20 mouse cellular contexts compared by ENCODE assay signal in genomic region chr12:51850339-51850738, GRCm38 (mm10). TPM values are rescaled to one million over a fixed set of nuclear protein-coding genes. Genes with fewer than 3 reads are reported as not detected.
DNase-seq lines count a peak whose midpoint lies in the region; ATAC-seq and TF ChIP-seq lines count a peak whose summit lies in the region.
"Had no signal": no experiment of that assay in that cellular context is flagged by ENCODE, and none has a peak within 500 bp of the region (broad histone marks: within the 10 kb centered on the region; RNA-seq: fewer than 3 reads in every experiment).

No protein-coding gene starts in this region.

- H3K4me3 ChIP-seq in MEL (ENCODE audit: control insufficient read depth in 1 of 2, insufficient read depth in 1 of 2, low read depth in 2 of 2, low read length in 2 of 2) = no peak overlapping the region
- H3K4me3 ChIP-seq in liver, embryonic 12.5 days = peak overlapping the region; percentile 13; the same call in 1 of the 2 replicates
- H3K4me3 ChIP-seq in liver, embryonic 16.5 days (ENCODE audit: low read depth, low read length) = peak overlapping the region; percentile 32
- H3K4me3 ChIP-seq in midbrain, embryonic 16.5 days (ENCODE audit: low read depth, low read length) = no peak overlapping the region
- H3K4me3 ChIP-seq: embryonic facial prominence, embryonic 10.5 days; forebrain, embryonic 15.5 days; heart, adult 2 months; hindbrain, embryonic 12.5 days had no signal

- H3K79me2 ChIP-seq in MEL (ENCODE audit: control insufficient read depth, insufficient read depth, low read length, poor library complexity) = no peaks in the 10 kb centered on the region

- H3K9ac ChIP-seq in MEL (ENCODE audit: control insufficient read depth, low read depth, low read length, poor library complexity, severe bottlenecking) = peak overlapping the region; percentile 39; the same call in 1 of the 2 replicates
- H3K9ac ChIP-seq in liver, embryonic 12.5 days = peak overlapping the region; percentile 56
- peak overlapping the region; percentile 44 for H3K9ac ChIP-seq in liver, embryonic 16.5 days (ENCODE audit: low read depth, low read length)
- no peak overlapping the region for H3K9ac ChIP-seq in midbrain, embryonic 16.5 days (ENCODE audit: low read depth, low read length)
- H3K9ac ChIP-seq: forebrain, embryonic 15.5 days; hindbrain, embryonic 12.5 days had no signal

- ATAC-seq in liver, embryonic 12.5 days = no peak
- ATAC-seq in liver, embryonic 16.5 days (ENCODE audit: low read depth) = no peak
- no peak for ATAC-seq in midbrain, embryonic 16.5 days
- ATAC-seq: forebrain, embryonic 15.5 days; hindbrain, embryonic 16.5 days; inflammation-experienced regulatory T-cells, adult 6 months had no signal

- no peaks in the 10 kb centered on the region for H3K9me3 ChIP-seq in MEL (replicated peaks; ENCODE audit: insufficient read depth, low read length)
- no peaks in the 10 kb centered on the region for H3K9me3 ChIP-seq in liver, embryonic 12.5 days (replicated peaks)
- no peaks in the 10 kb centered on the region for H3K9me3 ChIP-seq in liver, embryonic 16.5 days (replicated peaks; ENCODE audit: control insufficient read depth, low read length)
- no peaks in the 10 kb centered on the region for H3K9me3 ChIP-seq in midbrain, embryonic 16.5 days (replicated peaks; ENCODE audit: control insufficient read depth, low read length, poor library complexity, severe bottlenecking)
- H3K9me3 ChIP-seq: embryonic facial prominence, embryonic 10.5 days; forebrain, embryonic 15.5 days; hindbrain, embryonic 12.5 days had no signal

- H3K27ac ChIP-seq in MEL (ENCODE audit: control insufficient read depth, low read depth, low read length) = peak overlapping the region; percentile 94
- H3K27ac ChIP-seq in liver, embryonic 12.5 days = peak overlapping the region; percentile 94
- peak overlapping the region; percentile 92 for H3K27ac ChIP-seq in liver, embryonic 16.5 days (ENCODE audit: low read length)
- H3K27ac ChIP-seq in midbrain, embryonic 16.5 days (ENCODE audit: low read length) = no peak overlapping the region
- H3K27ac ChIP-seq: embryonic facial prominence, embryonic 10.5 days; forebrain, embryonic 15.5 days; heart, adult 2 months; hindbrain, embryonic 12.5 days had no signal

- TF ChIP-seq RAD21 in MEL (IDR thresholded peaks at IDR 0.05; ENCODE audit: low read depth, low read length) = no peak

- 37% methylated on average over 4 of the region's 4 CpGs for WGBS in liver, embryonic 12.5 days (ENCODE audit: insufficient replicate concordance)
- 29% methylated on average over 4 of the region's 4 CpGs for WGBS in liver, embryonic 16.5 days (ENCODE audit: insufficient replicate concordance)
- WGBS in midbrain, embryonic 16.5 days = 92% methylated on average over 4 of the region's 4 CpGs

- no peak for TF ChIP-seq POLR2A in MEL (IDR thresholded peaks at IDR 0.05; ENCODE audit: control insufficient read depth in 1 of 2, insufficient read depth in 1 of 2, low read depth in 1 of 2, low read length in 2 of 2, poor library complexity in 1 of 2)

- no peaks in the 10 kb centered on the region for H3K27me3 ChIP-seq in MEL (ENCODE audit: control insufficient read depth in 1 of 2, insufficient read depth in 2 of 2, low read length in 2 of 2)
- H3K27me3 ChIP-seq in liver, embryonic 12.5 days (replicated peaks) = no peaks in the 10 kb centered on the region
- H3K27me3 ChIP-seq in liver, embryonic 16.5 days (ENCODE audit: control insufficient read depth, insufficient read depth, low read depth, low read length) = no peaks in the 10 kb centered on the region
- no peaks in the 10 kb centered on the region for H3K27me3 ChIP-seq in midbrain, embryonic 16.5 days (ENCODE audit: control insufficient read depth, insufficient read depth, low read depth, low read length)
- H3K27me3 ChIP-seq: CH12.LX; forebrain, embryonic 15.5 days; hindbrain, embryonic 12.5 days had no signal

- peak overlapping the region; percentile 55 for H3K4me2 ChIP-seq in liver, embryonic 12.5 days
- peak overlapping the region; percentile 44 for H3K4me2 ChIP-seq in liver, embryonic 16.5 days (ENCODE audit: low read depth, low read length)
- no peak overlapping the region for H3K4me2 ChIP-seq in midbrain, embryonic 16.5 days (ENCODE audit: low read length)
- H3K4me2 ChIP-seq: forebrain, embryonic 15.5 days; hindbrain, embryonic 12.5 days had no signal

- TF ChIP-seq CTCF in MEL (IDR thresholded peaks at IDR 0.05 in 2 of 3, conservative IDR thresholded peaks at IDR 0.05 in 1 of 3; ENCODE audit: control insufficient read depth in 1 of 3, insufficient read depth in 1 of 3, low read depth in 2 of 3, low read length in 3 of 3, poor library complexity in 1 of 3, severe bottlenecking in 1 of 3) = no peak

- H3K4me1 ChIP-seq in MEL (ENCODE audit: control insufficient read depth in 1 of 2, insufficient read depth in 2 of 2, low read length in 2 of 2) = peaks cover 19 to 29% of the 10 kb centered on the region in 2 experiments
- H3K4me1 ChIP-seq in liver, embryonic 12.5 days = peaks cover 83% of the 10 kb centered on the region
- peaks cover 32% of the 10 kb centered on the region for H3K4me1 ChIP-seq in liver, embryonic 16.5 days (ENCODE audit: control insufficient read depth, low read depth, low read length)
- H3K4me1 ChIP-seq in midbrain, embryonic 16.5 days (ENCODE audit: control insufficient read depth, insufficient read depth, low read length) = peaks cover under 1% of the 10 kb centered on the region; the same call in 1 of the 2 replicates
- H3K4me1 ChIP-seq: embryonic facial prominence, embryonic 10.5 days; forebrain, embryonic 15.5 days; hindbrain, embryonic 12.5 days had no signal

- peaks cover 0 to 42% of the 10 kb centered on the region in 2 experiments; a peak in 2 of 4 replicates for H3K36me3 ChIP-seq in MEL (ENCODE audit: control insufficient read depth in 1 of 2, insufficient read depth in 2 of 2, low read length in 2 of 2)
- no peaks in the 10 kb centered on the region for H3K36me3 ChIP-seq in liver, embryonic 12.5 days
- no peaks in the 10 kb centered on the region for H3K36me3 ChIP-seq in liver, embryonic 16.5 days (ENCODE audit: control insufficient read depth, insufficient read depth)
- no peaks in the 10 kb centered on the region for H3K36me3 ChIP-seq in midbrain, embryonic 16.5 days (ENCODE audit: control insufficient read depth, insufficient read depth, low read length)
- H3K36me3 ChIP-seq: embryonic facial prominence, embryonic 10.5 days; forebrain, embryonic 15.5 days; hindbrain, embryonic 12.5 days had no signal

- DNase-seq in 3T3-L1 (ENCODE audit: low read depth, low spot score) (peak; percentile 34), MEL (ENCODE audit: low read depth, low spot score) (no peak)
- DNase-seq in thymus, adult 18-20 months = no peak
- no peak for DNase-seq in urinary bladder, adult 18-20 months (ENCODE audit: low spot score in 2 of 2)
- DNase-seq: adrenal gland, adult 8-10 months; adrenal gland, postnatal 36 days; cerebellum, adult 2 months; cerebellum, postnatal 10 days; gastrocnemius, postnatal 14 days; heart, adult 2 months; heart, postnatal 36 days had no signal

- no peak for TF ChIP-seq EP300 in MEL (IDR thresholded peaks at IDR 0.05; ENCODE audit: low read depth in 1 of 2, low read length in 2 of 2)

TF ChIP-seq in MEL, 35 proteins besides CTCF, POLR2A, EP300 and RAD21:
- TF ChIP-seq TBP (IDR thresholded peaks at IDR 0.05; ENCODE audit: low read depth, low read length) = 0 out of 2 replicates have a peak, but pooled peaks have one; percentile 7
- TF ChIP-seq MXI1 (IDR thresholded peaks at IDR 0.05; ENCODE audit: low read depth, low read length) = no peak

RNA-seq across cellular contexts. Expression of gene Hectd1, which starts 21.0 kb away (rescaled TPM):
- total RNA-seq in MEL (2012; rRNA removed) = 67.3 and 72.0 TPM in 2 replicates
- 100 to 1,000 TPM in 1 of 2 experiments, 10 to 100 TPM in 1; 55.2 to 248 TPM for polyA plus RNA-seq in MEL (2012; ENCODE audit: insufficient read depth in 1 of 2, insufficient read length in 2 of 2, low read depth in 1 of 2, low replicate concordance in 2 of 2, missing spikeins in 1 of 2)
- polyA plus RNA-seq in liver, embryonic 12.5 days (2016; fragmentation: Nextera tagmentation; extraction: Ambion mirVana) = 48.0 and 48.4 TPM in 2 replicates
- polyA plus RNA-seq in liver, embryonic 16.5 days (2015; fragmentation: Nextera tagmentation; extraction: Ambion mirVana) = 23.6 and 24.6 TPM in 2 replicates
- polyA plus RNA-seq in midbrain, embryonic 16.5 days (2015; fragmentation: Nextera tagmentation; extraction: Ambion mirVana) = 34.1 and 36.2 TPM in 2 replicates

Comparison
In these comparisons a context has a peak if more than half of its experiments do, and no peak if none do; other contexts are left out.
1. H3K4me3 ChIP-seq: peak in liver, embryonic 12.5 days (single experiment) and liver, embryonic 16.5 days (single experiment); none in MEL (0 of 2) and midbrain, embryonic 16.5 days (single experiment).